Comparison of ENCODE assay signal across 10 mouse cellular contexts in genomic region chr16:30788944-30789781, GRCm38 (mm10).
DNase-seq lines count a peak whose midpoint lies in the region; ATAC-seq lines count a peak whose summit lies in the region.
"Had no signal": no experiment of that assay in that cellular context is flagged by ENCODE, and none has a peak within 500 bp of the region (broad histone marks: within the 10 kb centered on the region; RNA-seq: fewer than 3 reads in every experiment).

No protein-coding gene starts in this region.

- no peaks in the 10 kb centered on the region for H3K36me3 ChIP-seq in heart, embryonic 14.5 days (ENCODE audit: control insufficient read depth, insufficient read depth, low read length)
- H3K36me3 ChIP-seq in lung, embryonic 16.5 days (ENCODE audit: control insufficient read depth, insufficient read depth, low read length) = no peaks in the 10 kb centered on the region

- H3K27ac ChIP-seq in heart, embryonic 14.5 days (replicated peaks in 1 of 2; ENCODE audit: control insufficient read depth in 1 of 2, insufficient read depth in 1 of 2, low read depth in 2 of 2, low read length in 2 of 2) = peak overlapping the region; percentile 4 to 91; a peak in 2 of 4 replicates
- peak overlapping the region; percentile 99 for H3K27ac ChIP-seq in lung, embryonic 16.5 days (ENCODE audit: low read length)

- H3K27me3 ChIP-seq in heart, embryonic 14.5 days (ENCODE audit: control insufficient read depth, insufficient read depth, low read length) = no peaks in the 10 kb centered on the region
- no peaks in the 10 kb centered on the region for H3K27me3 ChIP-seq in lung, embryonic 16.5 days (ENCODE audit: control insufficient read depth, insufficient read depth, low read depth, low read length)

- H3K4me1 ChIP-seq in heart, embryonic 14.5 days (ENCODE audit: control insufficient read depth in 2 of 2, insufficient read depth in 2 of 2, low read length in 2 of 2) = peaks cover 49 to 65% of the 10 kb centered on the region in 2 experiments
- H3K4me1 ChIP-seq in lung, embryonic 16.5 days (replicated peaks; ENCODE audit: control insufficient read depth, insufficient read depth, low read length) = peaks cover 56% of the 10 kb centered on the region

- 81% methylated on average over 15 of the region's 15 CpGs for WGBS in heart, embryonic 14.5 days
- 71% methylated on average over 15 of the region's 15 CpGs for WGBS in lung, embryonic 16.5 days

- DNase-seq in 416B (ENCODE audit: low read depth) = peak; percentile 34
- peak; percentile 69 for DNase-seq in MEL-GATA-1-ER (ENCODE audit: extremely low read depth, low read depth)
- no peak for DNase-seq in retina, postnatal 1 day
- no peak for DNase-seq in left cerebral cortex, adult 8-10 months (ENCODE audit: low spot score in 2 of 2)
- no peak for DNase-seq in spleen, postnatal 10 days (ENCODE audit: low spot score in 2 of 2)
- DNase-seq in cerebellum, postnatal 4 days (ENCODE audit: low spot score in 2 of 2) = no peak

- H3K9me3 ChIP-seq in heart, embryonic 14.5 days (ENCODE audit: control insufficient read depth, low read length) = no peaks in the 10 kb centered on the region
- no peaks in the 10 kb centered on the region for H3K9me3 ChIP-seq in lung, embryonic 16.5 days (ENCODE audit: control insufficient read depth, low read length)

- no peak overlapping the region; the same call in 1 of the 2 replicates for H3K9ac ChIP-seq in heart, embryonic 14.5 days (ENCODE audit: low read length)
- no peak overlapping the region for H3K9ac ChIP-seq in lung, embryonic 16.5 days (ENCODE audit: low read length)

- peak overlapping the region; percentile 14; the same call in 1 of the 2 replicates for H3K4me2 ChIP-seq in heart, embryonic 14.5 days (ENCODE audit: low read length)
- no peak overlapping the region for H3K4me2 ChIP-seq in lung, embryonic 16.5 days (ENCODE audit: low read depth, low read length)
- H3K4me2 ChIP-seq: midbrain, embryonic 11.5 days had no signal

- no peak for ATAC-seq in heart, embryonic 14.5 days (ENCODE audit: insufficient number of reproducible peaks, insufficient read depth, low FRiP score, low read depth)
- no peak for ATAC-seq in lung, embryonic 16.5 days (ENCODE audit: low read depth)

- H3K4me3 ChIP-seq in heart, embryonic 14.5 days (ENCODE audit: control insufficient read depth in 1 of 2, insufficient read depth in 1 of 2, low read depth in 1 of 2, low read length in 2 of 2) = no peak overlapping the region
- no peak overlapping the region for H3K4me3 ChIP-seq in lung, embryonic 16.5 days (ENCODE audit: low read length)
- H3K4me3 ChIP-seq: erythroblast, embryonic 14.5 days had no signal

Comparison
In these comparisons a context has a peak if more than half of its experiments do, and no peak if none do; other contexts are left out.
1. DNase-seq: peak in 416B (single experiment) and MEL-GATA-1-ER (single experiment); none in retina, postnatal 1 day (single experiment), left cerebral cortex, adult 8-10 months (0 of 2), spleen, postnatal 10 days (0 of 2) and cerebellum, postnatal 4 days (0 of 2).